Mouse (Mus musculus): ENCODE results near the gene Crot.

DNA sequence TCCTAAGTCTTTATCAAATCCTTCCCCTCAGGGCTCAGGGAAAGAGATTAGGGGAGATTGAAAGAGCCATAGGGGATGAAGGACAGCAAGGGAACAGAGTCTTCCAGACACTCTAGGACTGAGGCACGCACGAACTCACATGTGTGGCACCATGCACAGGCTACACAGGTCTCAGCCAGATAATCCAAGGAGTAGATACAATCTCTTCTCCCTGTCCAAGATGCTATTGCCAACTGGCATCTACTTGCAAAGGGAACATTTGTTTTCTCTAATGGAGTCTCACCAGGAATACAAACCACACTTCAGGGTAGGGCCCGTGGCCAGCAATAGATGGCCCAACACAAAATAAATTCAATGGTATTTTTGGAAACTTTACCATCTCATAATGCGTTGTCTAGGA is 38.3 kb upstream of the Crot start:
- no peak for TF ChIP-seq CTCF (conservative IDR thresholded peaks at IDR 0.05; ENCODE audit: low read length)
- TF ChIP-seq POU5F1 (IDR thresholded peaks at IDR 0.05; ENCODE audit: borderline replicate concordance, low read length), result no peak
- TF ChIP-seq NANOG (IDR thresholded peaks at IDR 0.05; ENCODE audit: borderline replicate concordance, low read length), result no peak
